Mouse (Mus musculus) large intestine, adult 2 months (tissue): ENCODE measurements around the gene Hmgcl. TPM values are rescaled to one million over a fixed set of nuclear protein-coding genes. Genes with fewer than 3 reads are reported as not detected.

Experiments
- DNase-seq: peaks from one replicate; pipeline ENCODE4 v3.0.0-alpha.2; 2012; ENCODE audit warnings: low read depth, low spot score
- WGBS: fragments of 180-500 bp; shearing (Covaris S2); methylation state at CpG from one replicate; pipeline ENCODE4 v1.1.7; 2018; 5-methylcytosine and 5-hydroxymethylcytosine counted together
- polyA plus RNA-seq: library from polyadenylated mRNA; depleted of rRNA; stranded (reverse); fragments of >200 nt; gene quantifications from 2 replicates; pipeline ENCODE4 v1.2.3, GENCODE M21; 2012; rRNA removed

The Hmgcl gene
- polyA plus RNA-seq = 68.5 and 77.9 TPM in 2 replicates

DNA sequence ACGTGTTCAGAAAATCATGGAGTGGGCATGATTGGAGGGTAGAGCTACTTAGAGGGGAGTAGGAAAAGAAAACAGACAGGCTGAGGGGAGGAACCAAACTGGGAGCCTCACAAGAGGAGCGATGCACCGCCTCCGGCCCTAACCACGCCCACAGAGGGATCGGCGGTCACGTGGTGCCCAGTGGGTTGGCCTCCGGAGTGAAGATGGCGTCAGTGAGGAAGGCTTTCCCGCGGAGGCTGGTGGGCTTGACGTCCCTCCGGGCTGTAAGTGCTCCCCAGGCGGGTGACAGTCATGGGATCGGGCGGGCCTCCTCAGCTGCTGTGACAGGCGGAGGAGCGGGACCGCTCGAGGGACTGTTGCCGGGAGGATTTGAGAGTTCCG, at the start of gene Hmgcl:
Gene Hmgcl, plus strand, starts transcription at position 171 of the 381 bp plus-strand sequence.
- WGBS = under 1% methylated on average over 23 of the region's 23 CpGs
- no peak for DNase-seq

DNA sequence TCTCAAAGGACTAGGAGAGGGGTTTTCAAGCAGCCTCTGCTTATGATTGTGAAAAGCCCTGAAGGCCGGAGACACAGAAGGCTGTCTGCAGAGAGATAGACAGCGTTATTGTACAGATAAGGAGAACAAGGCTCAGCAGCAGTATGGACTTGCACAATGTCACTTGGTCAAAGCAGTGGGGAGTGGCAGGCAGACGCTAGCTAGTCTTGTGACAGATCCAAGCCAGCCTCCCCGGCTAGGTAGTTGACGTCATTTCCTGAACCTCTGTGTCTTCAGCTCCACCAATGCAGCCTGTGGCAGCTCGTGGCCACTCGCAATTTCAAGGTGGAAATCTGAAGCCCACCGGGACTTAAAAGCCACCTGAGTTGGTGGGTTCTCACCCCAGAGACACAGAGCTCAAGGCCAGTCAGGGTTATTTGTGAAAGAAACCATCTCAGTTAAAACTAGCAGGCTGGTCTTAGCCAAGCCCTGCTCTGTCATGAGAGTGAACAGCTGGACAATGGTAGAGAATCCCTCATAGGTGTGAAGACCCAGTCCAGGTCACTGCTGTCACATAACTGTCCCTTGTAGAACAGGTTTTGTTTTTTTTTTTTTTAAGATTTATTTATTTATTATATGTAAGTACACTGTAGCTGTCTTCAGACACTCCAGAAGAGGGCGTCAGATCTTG, 47.7 kb upstream of the Hmgcl start:
- 26% methylated on average over 9 of the region's 9 CpGs for WGBS
- no peak for DNase-seq

DNA sequence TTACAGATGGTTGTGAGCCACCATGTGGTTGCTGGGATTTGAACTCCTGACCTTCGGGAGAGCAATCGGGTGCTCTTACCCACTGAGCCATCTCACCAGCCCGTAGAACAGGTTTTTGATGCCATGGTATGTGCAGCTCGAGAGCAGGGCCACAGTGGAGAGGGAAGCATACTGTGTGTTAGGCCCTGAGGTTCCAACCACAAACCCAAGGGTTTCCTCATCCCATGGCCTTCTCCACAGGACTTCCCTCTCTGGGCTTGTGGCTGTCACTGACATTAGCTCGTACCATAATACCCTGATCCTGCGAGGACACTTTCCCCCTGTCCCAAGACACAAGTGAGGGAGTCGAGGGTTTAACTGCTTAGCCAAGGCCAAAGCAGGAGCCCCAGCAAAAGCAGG, 47.2 kb upstream of the Hmgcl start:
- no peak for DNase-seq
- WGBS = 73% methylated on average over 7 of the region's 7 CpGs

DNA sequence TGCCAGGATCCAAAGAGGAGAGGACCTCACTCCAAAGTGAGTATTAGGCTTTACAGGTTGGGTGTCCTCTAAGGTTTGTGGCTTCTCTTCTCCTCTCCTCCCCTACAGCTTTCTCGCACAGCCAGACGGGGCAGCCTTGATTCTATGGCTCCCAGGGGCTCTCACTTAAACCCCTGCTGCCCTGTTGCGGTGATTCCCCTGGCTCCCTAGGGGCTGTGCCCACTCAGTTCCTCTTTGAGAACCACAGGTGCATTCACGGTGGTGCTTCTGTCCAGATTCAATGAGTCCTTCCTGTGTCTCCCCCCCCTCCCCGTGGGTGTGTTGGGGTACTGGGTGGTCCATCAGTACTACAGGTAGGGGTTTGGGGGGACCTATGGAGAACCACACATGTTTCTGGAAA, 46.2 kb upstream of the Hmgcl start:
- 80% methylated on average over 5 of the region's 5 CpGs for WGBS

DNA sequence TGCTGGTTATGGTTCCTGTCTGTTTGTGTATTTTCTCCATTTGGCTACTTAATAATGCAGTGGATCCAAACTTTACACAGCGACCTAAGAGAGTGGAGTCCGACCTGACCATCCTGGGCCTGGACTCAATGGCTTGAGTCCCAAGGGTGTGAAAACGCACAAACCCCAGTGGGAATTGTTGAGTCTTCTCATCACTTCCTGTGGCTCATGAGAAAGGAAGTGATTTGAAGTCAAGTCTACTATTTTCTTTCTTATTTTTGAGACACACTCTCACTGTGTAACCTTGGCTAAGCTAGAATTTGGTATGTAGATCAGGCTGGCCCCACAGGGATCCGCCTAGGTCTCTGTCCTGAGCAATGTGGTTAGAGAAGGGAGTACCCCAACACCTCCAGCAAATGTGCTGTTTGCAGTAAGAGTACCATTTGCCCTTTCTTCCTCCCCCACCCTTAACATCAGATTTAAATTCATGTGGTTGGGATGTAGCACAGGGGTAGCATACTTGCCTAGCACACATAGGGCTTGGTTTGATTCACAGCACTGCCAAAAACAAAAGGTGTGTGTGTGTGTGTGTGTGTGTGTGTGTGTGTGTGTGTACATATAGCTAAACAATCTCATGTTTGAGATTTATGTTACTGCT, 43.5 kb upstream of the Hmgcl start:
- DNase-seq = no peak
- WGBS = 83% methylated on average over 4 of the region's 4 CpGs

More for the DNA sequence above, 46.2 kb upstream of the Hmgcl start:
- DNase-seq = no peak

DNA sequence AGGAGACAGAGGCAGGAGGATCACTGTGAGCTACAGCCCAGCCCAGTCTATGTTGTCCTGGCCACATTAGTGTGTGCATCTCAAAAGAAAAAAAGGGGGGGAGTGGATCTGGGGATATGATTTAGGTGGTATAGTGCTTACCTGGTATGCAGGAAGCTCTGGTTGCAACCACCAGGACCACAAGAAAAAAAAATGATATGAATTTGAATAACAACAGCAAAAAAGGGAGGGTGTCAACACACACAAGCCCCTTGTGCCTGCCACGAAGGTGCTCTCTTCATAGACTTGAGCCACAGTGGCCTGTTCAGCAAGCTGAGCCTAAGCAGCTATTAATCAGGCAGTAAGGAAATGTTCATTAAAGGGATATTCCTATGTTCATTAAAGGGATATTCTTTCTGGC, 41.4 kb upstream of the Hmgcl start:
- 50% methylated on average over 1 of the region's 1 CpGs for WGBS
- no peak for DNase-seq

DNA sequence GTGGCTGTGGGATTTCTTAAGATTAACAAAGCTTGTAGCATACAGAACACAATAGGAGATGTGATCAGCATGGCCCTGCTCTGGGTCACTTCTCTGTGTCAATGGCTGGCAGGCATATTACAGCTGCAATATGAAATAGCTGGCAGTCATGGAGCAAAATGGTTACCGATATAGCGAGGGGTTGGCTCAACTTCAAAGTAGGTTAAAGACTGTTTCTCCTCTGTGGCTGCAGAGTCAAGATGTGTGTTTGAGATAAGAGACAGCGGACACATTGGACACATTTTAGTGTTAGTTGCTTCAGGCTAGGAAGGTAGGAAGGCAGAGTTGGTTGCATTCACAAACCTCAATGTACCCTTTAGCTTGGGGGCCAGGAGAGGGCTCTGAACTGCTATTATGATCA, 39.6 kb upstream of the Hmgcl start:
- DNase-seq = no peak
- 76% methylated on average over 3 of the region's 3 CpGs for WGBS

DNA sequence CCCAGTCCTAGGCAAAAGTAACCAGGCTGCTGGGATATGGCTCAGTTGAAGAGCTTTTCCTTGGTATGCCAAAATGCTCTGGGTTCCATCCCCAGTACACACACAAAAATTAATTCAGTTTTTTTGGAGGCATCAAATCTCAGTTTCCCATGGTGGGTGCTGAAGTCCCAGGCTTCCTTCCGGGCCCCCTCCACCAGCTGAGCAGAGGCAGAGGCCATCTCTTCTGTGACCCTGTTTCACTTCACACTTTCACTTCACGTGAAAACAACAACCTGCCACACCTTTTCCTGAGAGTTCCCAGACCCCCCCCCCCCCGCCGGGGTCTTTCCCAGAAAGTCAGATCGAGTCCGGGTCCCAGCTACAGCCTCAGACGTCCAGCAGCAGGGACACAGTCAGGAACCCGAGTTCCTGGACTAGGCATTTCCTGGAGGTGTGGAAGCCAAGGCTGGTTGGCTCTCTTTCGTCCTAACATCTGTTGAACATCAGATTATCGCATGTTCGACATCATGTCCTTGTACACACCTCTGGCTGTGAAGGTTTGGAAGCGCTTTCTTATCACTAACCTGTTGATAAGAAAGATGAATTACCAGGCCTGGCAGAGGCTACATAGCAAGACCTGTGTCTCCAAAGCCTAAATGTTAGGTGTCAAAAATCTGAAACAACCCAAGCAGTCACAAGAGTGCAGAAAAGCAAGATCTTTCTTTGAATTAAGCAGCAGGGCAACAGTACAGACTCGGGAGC, 36.8 kb upstream of the Hmgcl start:
- 43% methylated on average over 13 of the region's 13 CpGs for WGBS
- DNase-seq = no peak

DNA sequence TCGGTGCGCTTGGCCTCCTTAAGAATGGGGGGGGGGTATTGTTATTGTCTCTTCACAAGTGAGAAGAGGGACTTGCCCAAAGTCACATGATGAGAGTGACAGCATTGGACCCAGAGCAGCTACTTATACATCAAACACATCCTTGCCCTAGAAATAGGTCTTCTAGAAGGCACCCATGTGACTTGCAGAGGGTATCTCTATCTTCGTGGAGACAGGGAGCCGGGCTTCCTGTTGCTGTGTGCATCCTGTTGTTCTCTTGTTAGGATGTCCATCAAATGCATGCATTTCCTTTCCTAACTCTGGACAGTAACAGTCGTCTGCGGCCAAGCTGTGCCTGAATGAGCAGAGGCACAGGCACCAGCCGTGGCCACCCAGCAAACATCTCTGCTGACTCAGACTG, 34.7 kb upstream of the Hmgcl start:
- DNase-seq = no peak
- 73% methylated on average over 7 of the region's 7 CpGs for WGBS

DNA sequence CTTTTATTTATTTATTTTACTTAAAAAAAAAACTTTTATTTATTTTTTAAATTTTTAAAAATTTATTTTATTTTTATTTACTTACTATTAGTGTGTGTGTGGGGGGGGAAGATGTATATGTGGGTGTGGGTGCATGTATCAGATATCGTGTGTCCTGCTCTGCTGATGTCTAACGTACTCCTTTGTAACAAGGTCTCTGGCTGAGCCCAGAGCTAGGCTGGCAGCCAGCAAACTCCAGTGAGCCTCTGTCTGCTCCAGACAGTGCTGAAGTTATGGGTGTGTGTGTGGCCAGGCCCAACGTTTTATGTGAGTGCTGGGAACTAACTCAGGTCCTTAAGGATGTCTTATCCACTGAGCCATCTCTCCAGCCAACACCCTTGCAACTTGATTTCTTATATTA, 34.1 kb upstream of the Hmgcl start:
- 52% methylated on average over 3 of the region's 3 CpGs for WGBS
- DNase-seq = no peak

DNA sequence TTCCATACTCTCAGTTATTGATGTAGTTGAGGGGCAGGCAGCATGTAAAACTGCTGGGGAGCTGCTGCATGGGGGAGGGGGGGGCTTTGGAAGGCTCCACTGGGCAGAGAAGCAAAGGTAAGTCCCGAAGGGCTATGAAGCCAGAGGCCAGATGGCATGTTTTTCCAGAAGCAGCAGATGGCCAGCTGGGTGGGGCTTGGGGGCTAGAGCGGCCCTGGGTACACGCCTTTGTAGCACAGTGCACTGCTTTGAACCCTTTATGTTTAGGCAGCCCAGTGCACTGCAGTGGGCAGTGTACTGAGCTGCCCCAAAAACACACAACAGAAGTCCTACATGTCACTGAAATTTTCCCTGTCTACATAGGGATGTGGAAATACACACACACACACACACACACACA, 33.4 kb upstream of the Hmgcl start:
- WGBS = 21% methylated on average over 3 of the region's 3 CpGs

DNA sequence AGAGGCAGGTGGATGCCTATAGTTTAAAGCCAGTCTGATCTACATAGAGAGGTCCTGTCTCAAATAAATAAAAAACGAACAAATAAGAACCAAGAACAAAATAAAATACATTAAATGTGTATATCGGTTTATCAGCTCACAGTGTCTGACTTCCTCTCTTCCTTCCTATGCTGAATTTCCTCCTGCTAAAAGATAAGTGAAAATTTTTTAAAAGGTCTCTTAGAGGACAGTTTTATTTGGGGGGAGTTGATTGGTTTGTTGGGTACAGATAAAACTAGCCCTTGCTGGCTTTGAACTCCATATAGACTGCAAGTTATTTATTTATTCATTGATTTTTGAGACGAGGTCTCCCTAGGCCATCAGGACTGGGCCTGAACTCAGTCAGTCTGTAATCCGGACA, 32.8 kb upstream of the Hmgcl start:
- 76% methylated on average over 4 of the region's 4 CpGs for WGBS
- DNase-seq = no peak

More for the DNA sequence above, 33.4 kb upstream of the Hmgcl start:
- DNase-seq = no peak

DNA sequence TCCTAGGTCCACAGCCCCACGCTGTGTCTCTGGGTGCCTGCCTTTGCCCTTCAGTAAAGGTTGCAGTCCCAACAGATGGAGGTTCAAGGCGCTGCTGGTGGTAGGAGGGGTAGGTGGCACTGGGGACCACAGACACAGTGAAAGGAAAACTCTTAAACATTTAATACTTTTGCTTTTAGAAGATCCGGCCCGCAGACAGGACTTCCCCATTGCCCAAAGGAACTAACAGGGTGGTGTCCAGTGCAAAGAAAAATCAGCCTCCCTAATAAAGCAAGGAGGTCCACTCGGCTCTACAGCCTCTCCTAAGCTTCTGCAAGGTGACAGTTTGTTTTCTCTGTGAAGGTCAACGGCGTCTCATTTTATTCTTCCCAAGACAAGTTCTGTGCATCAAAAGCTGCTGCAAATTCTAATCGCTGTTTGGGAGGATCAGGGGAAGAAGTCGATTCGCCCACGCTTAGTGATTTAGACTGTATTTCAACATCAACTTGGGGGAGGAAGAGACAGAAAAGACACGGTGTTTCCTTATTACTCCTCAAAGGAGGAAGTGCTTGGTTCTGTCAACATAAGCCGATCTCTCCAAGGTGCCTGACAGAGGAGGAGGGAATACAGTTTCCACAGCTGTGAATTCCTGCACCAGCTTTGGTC, 27.5 kb upstream of the Hmgcl start:
- 29% methylated on average over 13 of the region's 13 CpGs for WGBS
- DNase-seq = peak; percentile 69

DNA sequence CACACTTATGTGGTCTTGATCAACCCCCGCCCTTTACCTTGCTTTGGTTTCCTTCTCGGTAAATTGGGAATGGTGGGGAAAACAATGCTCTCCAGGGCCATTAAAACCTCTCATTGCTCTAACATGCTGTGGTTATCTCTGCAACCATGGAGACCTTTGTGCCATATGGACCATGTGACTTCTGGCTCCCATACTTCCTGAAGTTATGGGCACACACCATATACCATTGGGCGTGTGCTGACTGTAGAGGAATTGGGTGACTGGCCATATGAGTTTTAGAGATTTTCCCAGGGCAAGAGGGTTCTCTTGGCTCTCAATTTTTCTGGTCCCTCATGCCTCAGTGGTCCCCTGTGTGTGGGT, 27.0 kb upstream of the Hmgcl start:
- WGBS = 45% methylated on average over 3 of the region's 3 CpGs
- peak; percentile 76 for DNase-seq

DNA sequence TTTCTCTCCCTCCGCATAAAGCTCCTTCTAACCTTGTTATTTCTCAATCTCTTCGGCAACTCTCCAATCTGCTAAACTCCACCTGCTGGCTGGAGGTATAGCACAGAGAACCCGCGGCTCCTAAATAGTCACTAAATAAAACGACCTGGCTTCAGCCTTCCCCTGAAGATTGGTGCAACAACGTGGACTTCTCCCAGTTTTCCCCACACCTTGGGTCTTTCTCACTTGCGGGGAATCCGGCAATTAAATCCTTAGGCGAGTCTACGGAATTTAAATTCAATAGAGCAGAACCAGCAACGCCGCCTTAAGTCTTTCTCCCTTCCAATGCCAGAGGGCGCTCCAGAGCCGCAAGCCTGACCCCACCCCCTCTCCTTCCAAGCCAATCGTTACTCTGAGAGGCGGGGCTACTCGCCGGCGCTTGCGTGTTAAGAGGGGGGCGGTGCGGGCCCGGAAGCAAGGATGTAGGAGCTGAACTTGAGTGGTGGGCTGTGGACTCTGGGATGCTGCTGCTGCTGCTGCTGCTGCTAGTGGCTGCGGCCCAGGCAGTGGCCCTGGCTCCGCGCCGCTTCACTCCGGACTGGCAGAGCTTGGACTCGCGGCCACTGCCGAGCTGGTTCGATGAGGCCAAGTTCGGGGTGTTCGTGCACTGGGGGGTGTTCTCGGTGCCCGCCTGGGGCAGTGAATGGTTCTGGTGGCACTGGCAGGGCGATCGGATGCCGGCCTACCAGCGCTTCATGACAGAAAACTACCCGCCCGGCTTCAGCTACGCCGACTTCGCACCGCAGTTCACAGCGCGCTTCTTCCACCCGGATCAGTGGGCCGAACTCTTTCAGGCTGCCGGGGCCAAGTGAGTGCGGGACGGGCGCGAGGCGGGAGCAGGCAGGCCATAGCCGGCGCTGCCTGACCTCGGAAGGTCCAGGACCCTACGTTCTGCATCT, 25.7 kb upstream of the Hmgcl start, which contains the start of gene Fuca1:
Gene Fuca1, plus strand, starts transcription at position 432 of the 938 bp plus-strand sequence.
- WGBS = under 1% methylated on average over 60 of the region's 60 CpGs
- DNase-seq = peak; percentile 93

DNA sequence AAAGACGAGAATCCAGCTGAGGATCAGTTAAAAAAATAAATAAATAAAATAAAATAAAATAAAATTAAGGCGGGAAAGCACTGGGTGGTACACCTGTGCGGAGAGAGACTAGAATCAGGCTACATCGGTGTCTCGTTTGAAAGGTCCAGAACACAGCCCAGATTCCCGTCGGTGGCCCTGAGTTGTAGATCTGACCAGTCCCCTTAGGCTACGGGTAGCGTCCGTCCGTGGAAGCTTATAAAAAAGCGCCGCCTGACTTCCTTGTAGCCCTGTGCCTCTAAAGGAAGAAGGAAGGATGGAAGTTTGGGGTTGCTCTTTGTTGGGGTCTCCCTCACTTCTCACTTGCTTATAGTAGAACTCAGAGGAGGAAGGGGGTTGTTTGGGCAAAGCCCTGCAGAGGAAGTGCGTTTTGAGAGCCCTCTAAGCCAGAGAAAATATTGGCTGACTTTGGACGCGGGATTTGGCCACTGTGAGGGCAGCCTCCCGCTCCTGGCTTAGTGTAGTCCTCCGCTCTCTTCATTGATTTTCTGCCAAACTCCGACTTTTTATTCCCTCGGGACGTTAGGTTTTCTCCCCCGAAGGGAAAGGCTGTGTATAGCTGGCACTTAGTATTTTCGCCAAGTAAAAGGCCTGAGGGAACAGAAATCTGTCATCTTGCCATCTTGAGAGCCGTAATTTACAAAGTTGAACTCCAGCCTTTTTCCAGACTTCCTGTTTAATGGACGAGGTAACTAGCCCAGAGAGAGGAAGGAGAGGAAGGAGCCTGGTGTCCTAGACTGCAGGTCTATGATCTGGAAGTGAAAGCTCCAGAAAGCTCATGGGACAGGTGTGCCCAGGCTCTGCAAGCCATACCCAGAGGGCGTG, 24.8 kb upstream of the Hmgcl start:
- 1% methylated on average over 26 of the region's 26 CpGs for WGBS
- DNase-seq = no peak

DNA sequence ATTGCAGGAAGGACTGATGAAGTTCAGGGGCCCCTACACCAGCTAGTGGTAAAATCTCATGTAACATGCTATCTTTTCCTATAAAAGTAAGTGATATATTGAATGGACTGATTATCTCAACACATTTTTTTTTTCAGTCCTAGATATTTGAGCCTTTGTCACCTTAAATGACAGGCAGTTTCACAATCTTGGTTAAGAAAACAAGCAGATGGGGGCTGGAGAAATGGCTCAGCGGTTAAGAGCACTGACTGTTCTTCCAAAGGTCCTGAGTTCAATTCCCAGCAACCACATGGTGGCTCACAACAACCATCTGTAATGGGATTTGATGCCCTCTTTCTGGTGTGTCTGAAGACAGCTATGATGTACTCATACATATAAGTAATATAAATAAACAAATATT, 24.1 kb upstream of the Hmgcl start:
- DNase-seq = no peak
- 33% methylated on average over 1 of the region's 1 CpGs for WGBS

DNA sequence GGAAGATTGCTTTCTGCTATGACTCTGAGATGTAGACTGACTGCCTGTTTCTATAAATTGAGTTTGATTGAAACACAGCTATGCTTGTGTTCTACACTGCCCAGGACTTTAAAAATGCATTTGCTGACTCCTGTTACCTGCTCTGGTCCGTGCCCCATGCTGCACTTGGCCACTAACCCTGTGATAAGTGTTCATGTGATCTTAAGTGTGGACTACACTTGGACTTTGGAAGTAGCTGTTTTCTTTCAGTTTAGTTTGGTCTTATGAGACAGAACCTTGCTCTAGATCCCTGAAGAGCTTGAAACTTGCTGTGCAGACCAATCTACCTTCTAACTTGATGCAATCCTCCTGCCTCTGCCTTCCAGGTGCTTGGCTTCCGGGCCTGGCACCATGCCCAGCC, 21.8 kb upstream of the Hmgcl start:
- DNase-seq = no peak
- WGBS = 40% methylated on average over 2 of the region's 2 CpGs
